Mouse (Mus musculus) G1E (cell line): Measurements from ENCODE around the gene Ptpn13.

ENCODE experiments used
- CTCF ChIP-seq: IDR thresholded peaks from 2 replicates; pipeline ENCODE4 v1.5.1; 2012; ENCODE audit warnings: low read depth, low read length, inconsistent platforms, mixed read lengths
- GATA1 ChIP-seq: IDR thresholded peaks from 2 replicates; pipeline ENCODE4 v1.6.1; 2012; ENCODE audit warnings: borderline replicate concordance, low read length, inconsistent platforms, mixed read lengths
- POLR2AphosphoS5 ChIP-seq: IDR thresholded peaks from 2 replicates; pipeline ENCODE4 v1.6.1; 2012; ENCODE audit warnings: low read depth, low read length, inconsistent platforms; ENCODE audit not compliant: insufficient replicate concordance
- TAL1 ChIP-seq: conservative IDR thresholded peaks from 2 replicates; pipeline ENCODE4 v1.6.1; 2012; ENCODE audit warnings: low read depth, low read length, inconsistent platforms, mixed read lengths

- TF ChIP-seq TAL1 (no peak), CTCF (no peak), GATA1 (no peak), POLR2AphosphoS5 (no peak)
Observed at GRCm38 (mm10) chr5:103382951-103383350, 42.0 kb upstream of the Ptpn13 start.
